Mouse (Mus musculus) limb, embryonic 14.5 days (tissue): Measurements from ENCODE around the gene AC141477.1. TPM values are rescaled to one million over a fixed set of nuclear protein-coding genes. Genes with fewer than 3 reads are reported as not detected.

Experiments used
- ATAC-seq: fragments of 200-750 bp; cut with Nextera tagmentation; 2 replicates; pipeline ENCODE4 v1.8.0; 2017; ENCODE audit warnings: low read depth, moderate number of reproducible peaks, moderate TSS enrichment; ENCODE audit not compliant: low FRiP score
- DNase-seq: peaks from one replicate; pipeline ENCODE4 v3.0.0-alpha.2; 2015; ENCODE audit warnings: low spot score
- H3K27ac ChIP-seq: fragments of 300-500 bp; sonication (generic); replicated peaks from 2 replicates; pipeline ENCODE4 v1.5.1; 2014; ENCODE audit warnings: low read depth, mild to moderate bottlenecking, low read length, moderate library complexity, mixed read lengths
- H3K27me3 ChIP-seq: fragments of 300-500 bp; sonication (generic); 2 replicates; pipeline ENCODE4 v1.6.1; 2014; ENCODE audit warnings: low read length, mixed read lengths; ENCODE audit not compliant: control insufficient read depth, insufficient read depth
- H3K36me3 ChIP-seq: fragments of 300-500 bp; sonication (generic); 2 replicates; pipeline ENCODE4 v1.6.1; 2014; ENCODE audit warnings: mild to moderate bottlenecking, low read length, moderate library complexity, mixed read lengths; ENCODE audit not compliant: control insufficient read depth, insufficient read depth
- H3K4me1 ChIP-seq: fragments of 300-500 bp; sonication (generic); 2 replicates; pipeline ENCODE4 v1.6.1; 2014; ENCODE audit warnings: antibody characterized with exemption, low read length, mixed read lengths; ENCODE audit not compliant: control insufficient read depth, insufficient read depth
- H3K4me2 ChIP-seq: fragments of 300-500 bp; sonication (generic); replicated peaks from 2 replicates; pipeline ENCODE4 v1.6.1; 2014; ENCODE audit warnings: low read depth, mild to moderate bottlenecking, low read length, moderate library complexity; ENCODE audit not compliant: severe bottlenecking
- H3K4me3 ChIP-seq: fragments of 300-500 bp; sonication (generic); replicated peaks from 2 replicates; pipeline ENCODE4 v1.5.1; 2014; ENCODE audit warnings: low read length
- H3K9ac ChIP-seq: fragments of 300-500 bp; sonication (generic); 2 replicates; pipeline ENCODE4 v1.6.1; 2014; ENCODE audit warnings: mild to moderate bottlenecking, low read depth, low read length, moderate library complexity; ENCODE audit not compliant: severe bottlenecking
- H3K9me3 ChIP-seq: fragments of 300-500 bp; sonication (generic); 2 replicates; pipeline ENCODE4 v1.6.1; 2016; ENCODE audit warnings: low read length; ENCODE audit not compliant: control insufficient read depth
- POLR2A ChIP-seq: fragments of 200-500 bp; IDR thresholded peaks from 2 replicates; pipeline ENCODE4 v1.8.0; 2012; ENCODE audit warnings: inconsistent platforms, mild to moderate bottlenecking, moderate library complexity, borderline replicate concordance; ENCODE audit not compliant: insufficient read depth, insufficient read length; ENCODE audit errors: extremely low read depth
- WGBS: fragments of 180-500 bp; shearing (Covaris S2); extraction: QIAGEN DNeasy Blood & Tissue Kit; methylation state at CpG from one replicate; pipeline ENCODE4 v1.1.7; 2014; 5-methylcytosine and 5-hydroxymethylcytosine counted together
- polyA plus RNA-seq, 2 experiments: library from polyadenylated mRNA; depleted of rRNA in 1 of 2; stranded (reverse) in 1 of 2; unstranded in 1 of 2; fragments of >200 nt; fragmentation: Nextera tagmentation in 1 of 2; extraction: Ambion mirVana in 1 of 2; gene quantifications; 2 replicates each; pipeline versions ENCODE4 v1.2.1 to v1.2.3; 2012 to 2014

The AC141477.1 gene
- not detected in 2 replicates for polyA plus RNA-seq (2012; rRNA removed)
- not detected in 2 replicates for polyA plus RNA-seq (2014; fragmentation: Nextera tagmentation; extraction: Ambion mirVana)

DNA sequence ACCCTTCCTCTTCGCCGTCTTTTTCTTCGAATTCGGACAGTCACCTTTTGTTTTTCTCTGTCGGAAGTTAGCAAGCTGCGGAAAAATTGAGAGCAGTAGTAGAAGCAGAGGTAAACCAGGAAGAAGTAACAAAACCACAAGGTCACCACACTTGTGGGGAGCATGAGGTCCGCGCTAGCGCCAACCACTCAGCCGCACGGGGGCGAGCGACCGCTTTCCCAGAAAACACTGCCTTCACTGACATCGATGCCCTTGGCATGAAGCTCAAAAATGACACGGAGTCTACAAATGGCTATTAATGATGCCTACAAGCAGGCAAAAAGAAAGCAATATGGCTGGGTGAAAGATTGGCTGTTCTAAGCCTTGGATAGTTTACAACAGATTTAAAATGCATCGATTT lies at the start of gene AC141477.1:
TSS of gene AC141477.1 (minus strand) at position 164 of the 400 bp plus-strand sequence.
- no peaks in the 10 kb centered on the region for H3K27me3 ChIP-seq
- H3K36me3 ChIP-seq, result peaks cover 29% of the 10 kb centered on the region
- no peak within 1 kb of the TSS for H3K9ac ChIP-seq
- H3K27ac ChIP-seq, result no peak within 1 kb of the TSS
- no peaks in the 10 kb centered on the region for H3K9me3 ChIP-seq
- ATAC-seq (no peak), DNase-seq (no peak)
- H3K4me1 ChIP-seq, result peaks cover 11% of the 10 kb centered on the region
- 96% methylated on average over 17 of the region's 17 CpGs for WGBS
- TF ChIP-seq POLR2A, result no peak
- H3K4me2 ChIP-seq, result no peak within 1 kb of the TSS; the same call in 1 of the 2 replicates
- no peak within 1 kb of the TSS for H3K4me3 ChIP-seq

DNA sequence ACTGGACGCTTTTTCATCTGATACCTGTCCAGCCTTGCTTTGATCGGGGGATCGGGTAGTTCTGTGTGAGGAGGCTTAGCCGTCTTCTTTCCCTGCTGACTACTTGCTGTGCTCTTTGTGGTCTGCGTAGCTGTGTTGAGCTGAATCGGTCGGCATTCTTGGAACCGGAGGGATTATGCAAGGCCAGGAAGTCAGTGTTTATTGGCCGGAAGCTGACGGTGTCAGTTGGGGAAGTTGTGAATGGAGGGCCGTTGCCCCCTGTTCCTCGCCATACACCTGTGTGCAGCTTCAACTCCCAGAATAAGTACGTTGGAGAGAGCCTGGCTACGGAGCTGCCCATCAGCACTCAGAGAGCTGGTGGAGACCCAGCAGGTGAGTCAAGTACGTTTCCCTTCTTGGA lies 49.0 kb upstream of the AC141477.1 start:
- H3K9me3 ChIP-seq, result no peaks in the 10 kb centered on the region
- H3K4me1 ChIP-seq, result no peaks in the 10 kb centered on the region
- no peak for TF ChIP-seq POLR2A
- H3K4me2 ChIP-seq, result no peak overlapping the region
- no peak overlapping the region for H3K4me3 ChIP-seq
- H3K27me3 ChIP-seq, result no peaks in the 10 kb centered on the region
- peaks cover 93% of the 10 kb centered on the region for H3K36me3 ChIP-seq
- no peak overlapping the region for H3K9ac ChIP-seq
- no peak for DNase-seq
- WGBS, result 95% methylated on average over 15 of the region's 15 CpGs
- H3K27ac ChIP-seq, result no peak overlapping the region
- ATAC-seq, result no peak

DNA sequence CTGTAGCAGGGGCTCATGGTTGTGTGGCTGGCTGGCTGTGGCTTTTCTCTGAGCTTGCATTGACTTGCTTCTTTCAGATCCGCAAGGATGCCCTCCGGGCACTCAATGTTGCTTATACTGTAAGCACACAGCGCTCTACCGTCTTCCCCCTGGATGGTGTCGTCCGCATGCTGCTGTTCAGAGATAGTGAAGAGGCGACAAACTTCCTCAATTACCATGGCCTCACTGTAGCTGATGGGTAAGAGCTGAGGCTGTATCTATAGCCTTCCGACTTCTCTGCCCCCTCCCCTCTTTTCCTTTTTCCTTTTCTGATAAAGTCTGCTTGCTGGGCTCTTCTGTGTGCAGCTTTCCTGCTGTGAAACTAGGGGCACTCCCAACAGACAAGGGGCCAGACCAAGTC lies 48.0 kb upstream of the AC141477.1 start:
- peaks cover 93% of the 10 kb centered on the region for H3K36me3 ChIP-seq
- WGBS, result 92% methylated on average over 8 of the region's 8 CpGs
- no peak for DNase-seq

DNA sequence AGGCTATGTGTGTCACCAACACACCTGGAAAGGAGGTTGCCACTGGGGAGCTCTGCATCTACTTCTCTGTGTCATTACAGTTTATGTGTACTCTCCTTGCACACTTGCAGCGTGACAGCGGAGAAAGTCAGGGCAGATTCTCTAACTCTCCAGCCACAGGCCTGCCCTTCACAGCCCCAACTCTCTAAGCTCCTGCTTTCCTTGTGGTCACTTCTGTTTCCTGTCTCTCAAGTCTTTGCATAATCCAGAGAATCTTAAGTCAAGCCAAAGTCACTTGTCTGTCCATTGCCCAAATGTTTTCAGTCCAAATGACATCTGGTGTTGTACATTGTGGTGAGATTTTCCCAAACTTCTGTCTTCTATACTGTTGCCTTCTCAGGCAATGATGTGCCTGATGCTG lies 46.1 kb upstream of the AC141477.1 start:
- Histone ChIP-seq H3K4me2 (no peak overlapping the region), H3K4me1 (no peaks in the 10 kb centered on the region), H3K9me3 (no peaks in the 10 kb centered on the region), H3K27me3 (no peaks in the 10 kb centered on the region), H3K4me3 (no peak overlapping the region), H3K27ac (no peak overlapping the region), H3K36me3 (peaks cover 96% of the 10 kb centered on the region), H3K9ac (no peak overlapping the region)
- no peak for TF ChIP-seq POLR2A
- DNase-seq, result no peak
- WGBS, result 100% methylated on average over 2 of the region's 2 CpGs
- no peak for ATAC-seq

More for the DNA sequence above, 48.0 kb upstream of the AC141477.1 start:
- no peak for TF ChIP-seq POLR2A
- no peak overlapping the region for H3K4me3 ChIP-seq
- no peak overlapping the region for H3K27ac ChIP-seq
- H3K4me1 ChIP-seq, result no peaks in the 10 kb centered on the region
- H3K9me3 ChIP-seq, result no peaks in the 10 kb centered on the region
- H3K9ac ChIP-seq, result no peak overlapping the region
- H3K4me2 ChIP-seq, result no peak overlapping the region
- ATAC-seq, result no peak
- H3K27me3 ChIP-seq, result no peaks in the 10 kb centered on the region

DNA sequence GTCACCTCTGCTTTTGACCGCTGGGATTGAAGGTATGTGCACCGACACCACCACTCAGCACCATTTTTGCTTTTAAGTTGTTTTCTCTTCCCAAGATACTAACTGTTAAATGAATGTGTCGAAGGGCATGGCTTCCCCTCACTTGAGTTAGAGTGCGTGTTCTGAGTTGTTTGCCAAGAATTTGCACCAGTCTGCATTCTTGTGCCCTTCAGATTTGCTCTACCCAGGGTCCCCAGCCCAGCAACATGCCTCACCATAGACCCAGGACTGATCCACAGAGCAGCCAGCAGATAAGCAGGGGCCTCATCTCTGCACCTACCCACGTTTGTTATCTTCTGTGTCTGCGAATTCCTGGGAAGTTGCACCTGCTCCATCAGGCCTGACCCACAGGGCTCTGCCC lies 41.2 kb upstream of the AC141477.1 start:
- DNase-seq (no peak), ATAC-seq (no peak)
- H3K4me3 ChIP-seq, result no peak overlapping the region
- H3K27me3 ChIP-seq, result no peaks in the 10 kb centered on the region
- no peaks in the 10 kb centered on the region for H3K4me1 ChIP-seq
- no peak overlapping the region for H3K4me2 ChIP-seq
- no peak overlapping the region for H3K27ac ChIP-seq
- H3K9me3 ChIP-seq, result no peaks in the 10 kb centered on the region
- no peak for TF ChIP-seq POLR2A
- H3K9ac ChIP-seq, result no peak overlapping the region
- peaks cover 95% of the 10 kb centered on the region for H3K36me3 ChIP-seq
- WGBS, result 93% methylated on average over 6 of the region's 6 CpGs

DNA sequence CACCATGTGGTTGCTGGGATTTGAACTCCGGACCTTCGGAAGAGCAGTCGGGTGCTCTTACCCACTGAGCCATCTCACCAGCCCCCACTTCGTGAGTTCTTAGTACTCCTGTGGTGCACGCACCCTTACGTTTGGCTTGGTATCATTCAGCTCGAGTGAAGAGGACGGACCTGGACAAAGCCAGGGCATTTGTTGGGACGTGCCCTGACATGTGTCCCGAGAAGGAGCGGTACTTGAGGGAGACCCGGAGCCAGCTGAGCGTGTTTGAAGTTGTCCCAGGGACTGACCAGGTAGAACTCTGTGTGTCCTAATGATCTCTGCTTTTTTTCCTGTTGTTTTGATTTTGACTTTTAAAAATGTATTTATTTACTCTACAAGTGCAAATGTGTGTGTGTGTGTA lies 40.6 kb upstream of the AC141477.1 start:
- no peak overlapping the region for H3K4me2 ChIP-seq
- no peaks in the 10 kb centered on the region for H3K9me3 ChIP-seq
- no peaks in the 10 kb centered on the region for H3K4me1 ChIP-seq
- H3K9ac ChIP-seq, result no peak overlapping the region
- no peak for ATAC-seq
- 92% methylated on average over 13 of the region's 13 CpGs for WGBS
- DNase-seq, result no peak
- H3K4me3 ChIP-seq, result no peak overlapping the region
- no peak for TF ChIP-seq POLR2A
- no peak overlapping the region for H3K27ac ChIP-seq
- peaks cover 96% of the 10 kb centered on the region for H3K36me3 ChIP-seq
- H3K27me3 ChIP-seq, result no peaks in the 10 kb centered on the region
